ENCODE assay signal across 8 mouse cellular contexts in genomic region chr9:63666612-63667372, GRCm38 (mm10).
DNase-seq lines count a peak whose midpoint lies in the region; ATAC-seq and TF ChIP-seq lines count a peak whose summit lies in the region.

No protein-coding gene starts in this region.

- H3K4me2 ChIP-seq in midbrain, embryonic 11.5 days = no peak overlapping the region
- 0 out of 2 replicates have a peak overlapping the region, but pooled peaks have one; percentile 6 for H3K4me2 ChIP-seq in intestine, postnatal 0 days (replicated peaks; ENCODE audit: low read depth)
- no peak overlapping the region for H3K4me2 ChIP-seq in midbrain, embryonic 16.5 days (ENCODE audit: low read length)
- H3K4me2 ChIP-seq in liver, embryonic 12.5 days = no peak overlapping the region

- no peaks in the 10 kb centered on the region for H3K27me3 ChIP-seq in midbrain, embryonic 10.5 days (ENCODE audit: low read depth, poor library complexity, severe bottlenecking)
- H3K27me3 ChIP-seq in midbrain, embryonic 11.5 days (ENCODE audit: control insufficient read depth, insufficient read depth, low read length) = no peaks in the 10 kb centered on the region
- H3K27me3 ChIP-seq in intestine, postnatal 0 days (replicated peaks; ENCODE audit: control insufficient read depth, insufficient read depth, low read length) = no peaks in the 10 kb centered on the region
- no peaks in the 10 kb centered on the region for H3K27me3 ChIP-seq in midbrain, embryonic 16.5 days (ENCODE audit: control insufficient read depth, insufficient read depth, low read depth, low read length)
- H3K27me3 ChIP-seq in liver, embryonic 12.5 days (replicated peaks) = no peaks in the 10 kb centered on the region

- WGBS in midbrain, embryonic 10.5 days = 81% methylated on average over 18 of the region's 18 CpGs
- WGBS in midbrain, embryonic 11.5 days = 86% methylated on average over 18 of the region's 18 CpGs
- 48% methylated on average over 18 of the region's 18 CpGs for WGBS in intestine, postnatal 0 days
- WGBS in midbrain, embryonic 16.5 days = 67% methylated on average over 18 of the region's 18 CpGs
- 74% methylated on average over 18 of the region's 18 CpGs for WGBS in liver, embryonic 12.5 days (ENCODE audit: insufficient replicate concordance)

- DNase-seq in midbrain, embryonic 10.5 days (ENCODE audit: low spot score) = no peak
- DNase-seq in midbrain, embryonic 11.5 days (ENCODE audit: low spot score, missing footprints) = no peak
- peak; percentile 69 for DNase-seq in gastrocnemius, postnatal 25 days
- no peak for DNase-seq in urinary bladder, adult 2 months (ENCODE audit: low spot score)
- no peak for DNase-seq in left cerebral cortex, postnatal 36 days (ENCODE audit: low spot score in 2 of 2)

- H3K4me3 ChIP-seq in midbrain, embryonic 10.5 days = no peak overlapping the region
- no peak overlapping the region for H3K4me3 ChIP-seq in midbrain, embryonic 11.5 days (ENCODE audit: low read depth, low read length)
- no peak overlapping the region for H3K4me3 ChIP-seq in intestine, postnatal 0 days (ENCODE audit: low read depth, low read length)
- H3K4me3 ChIP-seq in midbrain, embryonic 16.5 days (ENCODE audit: low read depth, low read length) = no peak overlapping the region
- H3K4me3 ChIP-seq in liver, embryonic 12.5 days = no peak overlapping the region

- H3K4me1 ChIP-seq in midbrain, embryonic 10.5 days = peaks cover 64% of the 10 kb centered on the region
- H3K4me1 ChIP-seq in midbrain, embryonic 11.5 days (ENCODE audit: control insufficient read depth, insufficient read depth, low read length) = peaks cover 16% of the 10 kb centered on the region
- peaks cover 20% of the 10 kb centered on the region; the same call in 1 of the 2 replicates for H3K4me1 ChIP-seq in intestine, postnatal 0 days (replicated peaks; ENCODE audit: control insufficient read depth, insufficient read depth, low read length)
- peaks cover 12% of the 10 kb centered on the region for H3K4me1 ChIP-seq in midbrain, embryonic 16.5 days (ENCODE audit: control insufficient read depth, insufficient read depth, low read length)
- peaks cover 31% of the 10 kb centered on the region for H3K4me1 ChIP-seq in liver, embryonic 12.5 days

- no peak for ATAC-seq in midbrain, embryonic 11.5 days (ENCODE audit: low FRiP score)
- peak; percentile 36; the same call in 1 of the 2 replicates for ATAC-seq in intestine, postnatal 0 days
- ATAC-seq in midbrain, embryonic 16.5 days = peak; percentile 25; the same call in 1 of the 2 replicates
- no peak for ATAC-seq in liver, embryonic 12.5 days

- H3K27ac ChIP-seq in midbrain, embryonic 10.5 days (replicated peaks) = peak overlapping the region; percentile 0
- H3K27ac ChIP-seq in midbrain, embryonic 11.5 days (ENCODE audit: low read depth, low read length) = no peak overlapping the region; the same call in 1 of the 2 replicates
- peak overlapping the region; percentile 61 for H3K27ac ChIP-seq in intestine, postnatal 0 days (ENCODE audit: low read depth, low read length)
- H3K27ac ChIP-seq in midbrain, embryonic 16.5 days (ENCODE audit: low read length) = no peak overlapping the region
- no peak overlapping the region for H3K27ac ChIP-seq in liver, embryonic 12.5 days

- no peak overlapping the region for H3K9ac ChIP-seq in midbrain, embryonic 11.5 days (ENCODE audit: low read length)
- no peak overlapping the region for H3K9ac ChIP-seq in intestine, postnatal 0 days (ENCODE audit: low read depth, low read length)
- no peak overlapping the region for H3K9ac ChIP-seq in midbrain, embryonic 16.5 days (ENCODE audit: low read depth, low read length)
- no peak overlapping the region for H3K9ac ChIP-seq in liver, embryonic 12.5 days

- TF ChIP-seq CTCF in intestine, postnatal 0 days (IDR thresholded peaks at IDR 0.05; ENCODE audit: low read depth) = peak; percentile 34

- H3K36me3 ChIP-seq in midbrain, embryonic 10.5 days = peaks cover 76% of the 10 kb centered on the region
- peaks cover 3% of the 10 kb centered on the region; the same call in 1 of the 2 replicates for H3K36me3 ChIP-seq in midbrain, embryonic 11.5 days (ENCODE audit: control insufficient read depth, insufficient read depth, low read length)
- H3K36me3 ChIP-seq in intestine, postnatal 0 days (ENCODE audit: control insufficient read depth, insufficient read depth) = peaks cover 20% of the 10 kb centered on the region; the same call in 1 of the 2 replicates
- no peaks in the 10 kb centered on the region for H3K36me3 ChIP-seq in midbrain, embryonic 16.5 days (ENCODE audit: control insufficient read depth, insufficient read depth, low read length)
- peaks cover 44% of the 10 kb centered on the region for H3K36me3 ChIP-seq in liver, embryonic 12.5 days

- intact Hi-C loops in left cerebral cortex, postnatal 36 days (cut with DNase I) = no loop called here

- H3K9me3 ChIP-seq in midbrain, embryonic 10.5 days (replicated peaks) = no peaks in the 10 kb centered on the region
- H3K9me3 ChIP-seq in midbrain, embryonic 11.5 days (ENCODE audit: control insufficient read depth, low read length) = no peaks in the 10 kb centered on the region
- H3K9me3 ChIP-seq in intestine, postnatal 0 days (ENCODE audit: control insufficient read depth) = no peaks in the 10 kb centered on the region
- H3K9me3 ChIP-seq in midbrain, embryonic 16.5 days (replicated peaks; ENCODE audit: control insufficient read depth, low read length, poor library complexity, severe bottlenecking) = no peaks in the 10 kb centered on the region
- no peaks in the 10 kb centered on the region for H3K9me3 ChIP-seq in liver, embryonic 12.5 days (replicated peaks)

Comparison
In these comparisons a context has a peak if more than half of its experiments do, and no peak if none do; other contexts are left out.
1. H3K27ac ChIP-seq: peak in midbrain, embryonic 10.5 days (single experiment) and intestine, postnatal 0 days (single experiment); none in midbrain, embryonic 11.5 days (single experiment), midbrain, embryonic 16.5 days (single experiment) and liver, embryonic 12.5 days (single experiment).
2. ATAC-seq: peak in intestine, postnatal 0 days (single experiment) and midbrain, embryonic 16.5 days (single experiment); none in midbrain, embryonic 11.5 days (single experiment) and liver, embryonic 12.5 days (single experiment).